Mouse (Mus musculus) spleen, adult 2 months (tissue): ENCODE measurements around the gene Grin2b.

Experiments used
- CTCF ChIP-seq: fragments of 200-500 bp; IDR thresholded peaks from 2 replicates; pipeline ENCODE4 v1.5.1; 2011; ENCODE audit warnings: mild to moderate bottlenecking, inconsistent platforms; ENCODE audit not compliant: insufficient read depth, insufficient read length, insufficient replicate concordance; ENCODE audit errors: extremely low read depth
- POLR2A ChIP-seq: fragments of 200-500 bp; IDR thresholded peaks from 2 replicates; pipeline ENCODE4 v1.6.1; 2011; ENCODE audit warnings: low read depth, low read length, inconsistent platforms

DNA sequence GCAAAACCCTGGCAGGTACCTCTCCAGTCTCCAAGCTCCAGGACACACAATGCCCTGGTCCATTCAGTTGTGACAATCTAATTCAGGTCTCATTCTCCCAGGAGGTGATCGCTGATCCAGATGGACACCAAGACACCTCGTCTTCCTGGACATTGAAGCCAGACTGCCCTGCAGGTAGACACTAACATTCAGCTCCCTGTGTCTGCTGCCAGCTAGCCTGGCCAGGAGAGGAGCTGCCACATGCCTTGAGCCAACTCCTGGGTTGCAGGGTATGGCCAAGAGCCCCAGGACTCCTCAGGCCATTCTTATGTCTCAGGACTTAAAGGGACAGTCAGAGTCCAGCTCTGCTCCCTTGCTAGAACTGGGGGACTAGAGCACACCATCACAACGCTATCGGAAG lies 201.8 kb downstream of the Grin2b start:
- TF ChIP-seq CTCF, result no peak
- TF ChIP-seq POLR2A, result no peak
